Mouse (Mus musculus): ENCODE results near the gene Tmem211.

DNA sequence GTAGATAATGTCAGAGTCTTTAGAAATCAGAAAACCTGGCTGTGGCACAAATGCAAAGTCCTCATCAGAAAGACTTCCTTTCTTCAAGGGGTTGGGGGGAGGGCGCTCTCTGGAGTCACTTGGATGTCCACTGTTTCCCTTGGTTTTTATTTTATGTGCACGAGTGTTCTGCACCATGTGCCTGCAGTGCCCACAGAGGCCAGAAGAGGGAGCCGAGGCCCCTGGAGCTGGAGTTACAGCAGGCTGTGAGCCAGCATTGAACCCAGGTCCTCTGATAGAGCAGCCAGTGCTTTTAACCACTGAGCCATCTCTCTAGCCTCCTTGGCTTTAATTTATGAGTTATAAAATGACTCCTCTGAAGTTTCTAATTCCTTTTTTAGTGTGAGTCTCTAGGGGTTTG lies 43.3 kb downstream of the Tmem211 start:
- TF ChIP-seq POLR2A (IDR thresholded peaks at IDR 0.05; ENCODE audit: low read depth, low read length) = no peak
- no peak for TF ChIP-seq CTCF (conservative IDR thresholded peaks at IDR 0.05; ENCODE audit: insufficient read depth, insufficient read length, low read depth, low read length)

Data from kidney, adult 2 months (tissue).